8 mouse cellular contexts compared by ENCODE assay signal in genomic region chr5:74549566-74549965, GRCm38 (mm10).
"Had no signal": no experiment of that assay in that cellular context is flagged by ENCODE, and none has a peak within 500 bp of the region (broad histone marks: within the 10 kb centered on the region; RNA-seq: fewer than 3 reads in every experiment).

No protein-coding gene starts in this region.

- DNase-seq: kidney, adult 18-20 months; kidney, postnatal 10 days; kidney, postnatal 4 days; lung, adult 2 months; lung, postnatal 36 days; spleen, adult 18-20 months; thymus, adult 2 months; thymus, postnatal 25 days had no signal
